Mouse (Mus musculus) liver, embryonic 14.5 days (tissue): ENCODE data around the gene Med22.

Source experiments
- CTCF ChIP-seq: IDR thresholded peaks from 2 replicates; pipeline ENCODE4 v1.5.1; 2016; ENCODE audit warnings: antibody characterized with exemption, low read depth, control low read depth
- EP300 ChIP-seq: IDR thresholded peaks from 2 replicates; pipeline ENCODE4 v1.6.1; 2016; ENCODE audit warnings: antibody characterized with exemption, low read depth

DNA sequence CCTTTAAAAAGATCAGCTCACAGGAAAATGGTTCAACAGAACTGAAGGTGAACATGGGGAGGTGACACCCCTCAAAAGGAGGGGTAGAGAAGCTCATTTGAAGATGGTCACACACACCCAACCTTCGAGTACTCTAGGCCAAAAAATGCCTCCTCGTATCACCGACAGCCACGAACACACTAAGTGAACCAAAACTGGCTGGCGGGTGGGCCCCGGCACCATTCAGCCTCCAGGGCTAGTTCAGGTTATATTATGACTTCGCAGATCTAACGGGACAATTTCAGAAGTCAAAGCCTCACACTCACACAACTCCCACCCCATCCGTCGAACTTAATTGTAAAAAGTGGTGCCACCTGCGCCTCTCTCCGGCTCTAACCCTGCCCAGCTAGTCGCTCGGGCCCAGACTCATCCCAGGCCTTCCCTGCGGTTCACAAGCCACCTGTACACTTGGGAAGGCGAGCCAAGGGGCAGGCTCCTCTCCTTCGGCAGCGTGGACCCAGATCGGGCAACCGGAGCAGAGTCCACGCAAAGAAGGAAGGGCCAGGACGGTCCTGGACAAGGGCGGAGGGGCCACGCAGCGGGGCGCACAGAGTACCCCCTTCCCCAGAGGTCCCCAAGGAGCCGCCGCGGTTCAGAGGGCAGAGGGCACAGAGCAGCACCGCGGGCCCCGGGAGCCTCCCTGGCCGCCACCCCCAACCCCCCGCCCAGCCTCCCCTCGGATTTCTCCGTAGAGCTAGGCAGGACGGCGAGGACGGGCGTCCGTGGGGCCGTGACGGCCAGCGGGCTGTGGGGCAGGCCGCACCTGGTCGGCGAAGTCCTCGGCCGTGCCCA is 22.2 kb upstream of the Med22 start:
- TF ChIP-seq CTCF (no peak), EP300 (no peak)
